Mouse (Mus musculus) liver, adult 2 months (tissue): ENCODE results near the gene Ccnd2. TPM values are rescaled to one million over a fixed set of nuclear protein-coding genes. Genes with fewer than 3 reads are reported as not detected.

Source experiments
- DNase-seq: peaks from one replicate; pipeline ENCODE4 v3.0.0-alpha.2; 2011; ENCODE audit warnings: low read depth, low spot score; ENCODE audit errors: extremely low read depth
- H3K27ac ChIP-seq: fragments of 200-500 bp; replicated peaks from 2 replicates; pipeline ENCODE4 v1.5.1; 2012; ENCODE audit warnings: low read depth, mild to moderate bottlenecking, control low read depth, inconsistent platforms, low read length; ENCODE audit not compliant: insufficient read depth
- H3K27me3 ChIP-seq: fragments of 200-500 bp; 2 replicates; pipeline ENCODE4 v1.6.1; 2012; ENCODE audit warnings: mild to moderate bottlenecking, moderate library complexity, low read length, inconsistent platforms; ENCODE audit not compliant: control insufficient read depth, insufficient read depth
- H3K36me3 ChIP-seq: fragments of 200-500 bp; 2 replicates; pipeline ENCODE4 v1.6.1; 2012; ENCODE audit warnings: low read length, inconsistent platforms; ENCODE audit not compliant: control insufficient read depth, insufficient read depth
- H3K4me1 ChIP-seq: fragments of 200-500 bp; 2 replicates; pipeline ENCODE4 v1.6.1; 2011; ENCODE audit warnings: low read length; ENCODE audit not compliant: control insufficient read depth, insufficient read depth
- H3K4me3 ChIP-seq: fragments of 200-500 bp; 2 replicates; pipeline ENCODE4 v1.5.1; 2011; ENCODE audit warnings: low read depth, mild to moderate bottlenecking, control low read depth, low read length, moderate library complexity; ENCODE audit not compliant: insufficient read depth
- H3K79me2 ChIP-seq: fragments of 200-500 bp; 2 replicates; pipeline ENCODE4 v1.6.1; 2012; ENCODE audit warnings: inconsistent platforms, mild to moderate bottlenecking, low read length, moderate library complexity; ENCODE audit not compliant: control insufficient read depth, insufficient read depth
- H3K9ac ChIP-seq: fragments of 200-500 bp; 2 replicates; pipeline ENCODE4 v1.6.1; 2012; ENCODE audit warnings: low read depth, mild to moderate bottlenecking, control low read depth, inconsistent platforms, low read length
- CTCF ChIP-seq: fragments of 200-500 bp; IDR thresholded peaks from 2 replicates; pipeline ENCODE4 v1.5.1; 2011; ENCODE audit warnings: low read depth, low read length, control low read depth
- POLR2A ChIP-seq: fragments of 200-500 bp; IDR thresholded peaks from 2 replicates; pipeline ENCODE4 v1.6.1; 2011; ENCODE audit warnings: low read length, control low read depth; ENCODE audit not compliant: insufficient read depth; ENCODE audit errors: extremely low read depth
- WGBS: fragments of 180-500 bp; shearing (Covaris S2); methylation state at CpG from one replicate; pipeline ENCODE4 v1.1.7; 2018; 5-methylcytosine and 5-hydroxymethylcytosine counted together
- polyA plus RNA-seq: library from polyadenylated mRNA; depleted of rRNA; stranded (reverse); fragments of >200 nt; gene quantifications from 2 replicates; pipeline ENCODE4 v1.2.3, GENCODE M21; 2012
- total RNA-seq: library from RNA; depleted of rRNA; stranded (reverse); fragments of >200 nt; gene quantifications from 2 replicates; pipeline ENCODE4 v1.2.3, GENCODE M21; 2014

The Ccnd2 gene
- total and polyA plus RNA-seq, 2 experiments: 5.0 to 5.3 TPM

GRCm38 (mm10) chr6:127123506-127123905, 28.5 kb downstream of the Ccnd2 start:
- Histone ChIP-seq H3K4me3 (no peak overlapping the region), H3K27ac (no peak overlapping the region), H3K27me3 (no peaks in the 10 kb centered on the region), H3K36me3 (no peaks in the 10 kb centered on the region), H3K4me1 (no peaks in the 10 kb centered on the region), H3K79me2 (no peaks in the 10 kb centered on the region), H3K9ac (no peak overlapping the region)
- 83% methylated on average over 7 of the region's 7 CpGs for WGBS
- no peak for DNase-seq
- TF ChIP-seq POLR2A (no peak), CTCF (no peak)

DNA sequence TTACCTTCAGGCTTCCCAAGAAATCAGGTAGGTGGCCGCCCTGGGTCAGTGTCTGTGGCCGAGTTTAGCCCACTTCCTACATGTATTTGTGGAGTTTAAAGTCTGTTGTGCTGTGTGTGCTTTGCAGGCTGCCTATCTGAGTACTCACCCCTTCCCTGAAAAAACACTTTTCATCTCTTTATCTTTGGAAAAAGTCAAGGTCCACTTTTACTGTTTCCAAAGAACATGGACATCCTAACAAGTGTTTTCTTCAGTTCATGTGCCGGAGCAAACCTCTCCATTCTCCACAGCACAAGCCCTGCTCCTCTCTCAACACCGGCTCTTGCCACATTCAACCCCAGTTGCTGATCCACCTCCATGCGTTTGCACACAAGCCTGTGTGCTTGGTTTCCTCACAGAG, 29.0 kb downstream of the Ccnd2 start:
- no peak for TF ChIP-seq POLR2A
- TF ChIP-seq CTCF: no peak
- H3K36me3 ChIP-seq: no peaks in the 10 kb centered on the region
- H3K27ac ChIP-seq: no peak overlapping the region
- WGBS: 71% methylated on average over 5 of the region's 5 CpGs
- H3K27me3 ChIP-seq: no peaks in the 10 kb centered on the region
- DNase-seq: no peak
- no peak overlapping the region for H3K9ac ChIP-seq
- H3K4me3 ChIP-seq: no peak overlapping the region
- no peaks in the 10 kb centered on the region for H3K79me2 ChIP-seq
- no peaks in the 10 kb centered on the region for H3K4me1 ChIP-seq

DNA sequence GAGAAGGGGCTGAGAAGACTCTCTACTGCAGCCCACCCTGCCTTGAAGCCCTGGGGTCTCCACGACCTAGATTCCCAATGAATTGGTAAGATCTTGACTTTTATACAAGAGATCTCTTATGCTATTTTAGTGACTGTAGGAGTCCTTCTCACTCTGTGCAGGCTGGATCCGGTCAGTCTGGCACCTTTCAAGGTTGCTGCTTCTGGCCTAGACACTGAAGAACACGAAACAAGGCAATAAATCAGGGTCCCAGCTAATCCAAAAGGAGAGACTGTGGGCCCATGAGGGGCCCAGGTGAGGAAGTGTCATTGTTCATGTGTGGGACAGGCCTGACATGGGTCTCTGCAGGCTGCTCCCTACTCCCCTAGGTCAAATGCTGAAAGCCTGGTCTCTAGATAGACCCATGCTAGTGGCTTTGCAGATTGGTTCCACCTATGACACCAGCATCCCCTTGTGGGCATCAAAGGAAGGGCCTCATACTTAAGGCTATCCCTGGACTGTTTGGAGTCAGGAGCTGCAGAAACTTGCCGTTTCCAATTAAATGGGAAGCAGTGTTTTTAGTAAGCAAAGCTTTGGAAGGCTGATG, 29.7 kb downstream of the Ccnd2 start:
- no peak for TF ChIP-seq POLR2A
- peak; percentile 59; the same call in 1 of the 2 replicates for TF ChIP-seq CTCF
- DNase-seq: peak; percentile 29
- Histone ChIP-seq H3K27me3 (no peaks in the 10 kb centered on the region), H3K79me2 (no peaks in the 10 kb centered on the region), H3K9ac (no peak overlapping the region), H3K27ac (no peak overlapping the region), H3K36me3 (no peaks in the 10 kb centered on the region), H3K4me3 (no peak overlapping the region), H3K4me1 (no peaks in the 10 kb centered on the region)
- 71% methylated on average over 4 of the region's 4 CpGs for WGBS

- 77% methylated on average over 23 of the region's 23 CpGs for WGBS
- H3K27me3 ChIP-seq: no peaks in the 10 kb centered on the region
- peak; percentile 37 for DNase-seq
- no peak overlapping the region for H3K27ac ChIP-seq
- H3K9ac ChIP-seq: no peak overlapping the region
- H3K4me3 ChIP-seq: no peak overlapping the region
- H3K36me3 ChIP-seq: no peaks in the 10 kb centered on the region
- H3K4me1 ChIP-seq: no peaks in the 10 kb centered on the region
- TF ChIP-seq POLR2A: no peak
- no peak for TF ChIP-seq CTCF
- no peaks in the 10 kb centered on the region for H3K79me2 ChIP-seq
These were observed 37.1 kb downstream of the Ccnd2 start for GRCm38 (mm10) chr6:127114753-127115456.

- WGBS: 1% methylated on average over 37 of the region's 37 CpGs
- no peaks in the 10 kb centered on the region for H3K36me3 ChIP-seq
- H3K27ac ChIP-seq: peak within 1 kb of the TSS; percentile 35
- H3K27me3 ChIP-seq: no peaks in the 10 kb centered on the region
- H3K4me1 ChIP-seq: peaks cover 11% of the 10 kb centered on the region; the same call in 1 of the 2 replicates
- H3K9ac ChIP-seq: peak within 1 kb of the TSS; percentile 49
- H3K4me3 ChIP-seq: peak within 1 kb of the TSS; percentile 59
- peaks cover 5% of the 10 kb centered on the region; the same call in 1 of the 2 replicates for H3K79me2 ChIP-seq
- TF ChIP-seq POLR2A (peak; percentile 84), CTCF (no peak)
- peak; percentile 83 for DNase-seq
These were observed 42.5 kb downstream of the Ccnd2 start, which contains the start of gene Tigar for GRCm38 (mm10) chr6:127109402-127109930. Gene Tigar, minus strand, starts transcription at chr6:127109557.
